ENCODE assay signal across 24 mouse cellular contexts in the genomic region with DNA sequence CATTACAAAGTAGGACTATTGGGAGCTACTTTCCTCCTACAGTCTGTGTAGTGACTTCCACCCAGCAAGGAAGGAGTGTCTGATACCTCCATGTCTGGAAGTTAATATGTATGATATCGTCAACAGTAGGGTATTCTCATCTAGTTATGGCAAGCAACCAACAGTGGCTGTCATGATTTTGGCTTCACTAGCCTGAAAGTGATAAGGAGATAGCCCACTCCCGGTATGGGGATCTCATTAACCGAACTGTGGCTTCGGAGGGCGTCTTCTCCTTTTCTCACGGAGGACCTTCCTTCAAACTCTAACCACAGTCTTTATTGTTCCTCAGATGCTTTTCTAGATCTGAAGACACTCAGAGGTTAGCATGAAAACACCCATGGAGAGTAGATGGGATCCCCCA.
DNase-seq lines count a peak whose midpoint lies in the region; ATAC-seq and TF ChIP-seq lines count a peak whose summit lies in the region.
"Had no signal": no experiment of that assay in that cellular context is flagged by ENCODE, and none has a peak within 500 bp of the region (broad histone marks: within the 10 kb centered on the region; RNA-seq: fewer than 3 reads in every experiment).

No protein-coding gene starts in this region.

- TF ChIP-seq CTCF in MEL (IDR thresholded peaks at IDR 0.05 in 2 of 3, conservative IDR thresholded peaks at IDR 0.05 in 1 of 3; ENCODE audit: control insufficient read depth in 1 of 3, insufficient read depth in 1 of 3, low read depth in 2 of 3, low read length in 3 of 3, poor library complexity in 1 of 3, severe bottlenecking in 1 of 3): no peak

- TF ChIP-seq RAD21 in MEL (IDR thresholded peaks at IDR 0.05; ENCODE audit: low read depth, low read length): no peak

- H3K4me3 ChIP-seq in MEL (ENCODE audit: control insufficient read depth in 1 of 2, insufficient read depth in 1 of 2, low read depth in 2 of 2, low read length in 2 of 2): no peak overlapping the region
- no peak overlapping the region for H3K4me3 ChIP-seq in hindbrain, embryonic 11.5 days (ENCODE audit: low read depth, low read length)
- H3K4me3 ChIP-seq in midbrain, embryonic 11.5 days (ENCODE audit: low read depth, low read length): no peak overlapping the region

- H3K9ac ChIP-seq in MEL (ENCODE audit: control insufficient read depth, low read depth, low read length, poor library complexity, severe bottlenecking): no peak overlapping the region
- H3K9ac ChIP-seq in hindbrain, embryonic 11.5 days (ENCODE audit: low read depth, low read length): no peak overlapping the region
- H3K9ac ChIP-seq in midbrain, embryonic 11.5 days (ENCODE audit: low read length): no peak overlapping the region

- peaks cover 6 to 23% of the 10 kb centered on the region in 2 experiments for H3K4me1 ChIP-seq in MEL (ENCODE audit: control insufficient read depth in 1 of 2, insufficient read depth in 2 of 2, low read length in 2 of 2)
- H3K4me1 ChIP-seq in hindbrain, embryonic 11.5 days (replicated peaks; ENCODE audit: control insufficient read depth, insufficient read depth, low read length): no peaks in the 10 kb centered on the region
- no peaks in the 10 kb centered on the region for H3K4me1 ChIP-seq in midbrain, embryonic 11.5 days (ENCODE audit: control insufficient read depth, insufficient read depth, low read length)

- H3K4me2 ChIP-seq in hindbrain, embryonic 11.5 days (replicated peaks; ENCODE audit: low read depth, low read length): no peak overlapping the region
- H3K4me2 ChIP-seq in midbrain, embryonic 11.5 days: no peak overlapping the region

- no peak for TF ChIP-seq POLR2A in MEL (IDR thresholded peaks at IDR 0.05; ENCODE audit: control insufficient read depth in 1 of 2, insufficient read depth in 1 of 2, low read depth in 1 of 2, low read length in 2 of 2, poor library complexity in 1 of 2)

- WGBS in hindbrain, embryonic 11.5 days: 95% methylated on average over 6 of the region's 6 CpGs
- WGBS in midbrain, embryonic 11.5 days: 92% methylated on average over 6 of the region's 6 CpGs

- H3K79me2 ChIP-seq in MEL (ENCODE audit: control insufficient read depth, insufficient read depth, low read length, poor library complexity): no peaks in the 10 kb centered on the region

- 0 out of 2 replicates have a peak, but pooled peaks have one; percentile 22 for ATAC-seq in megakaryocyte-erythroid progenitor cell, adult 5-6 weeks (replicated peaks; ENCODE audit: low FRiP score, low TSS enrichment, poor library complexity, severe bottlenecking)
- ATAC-seq in hindbrain, embryonic 11.5 days (ENCODE audit: low FRiP score): no peak
- no peak for ATAC-seq in midbrain, embryonic 11.5 days (ENCODE audit: low FRiP score)
- ATAC-seq: activated CD4-positive, CD25-positive, alpha-beta regulatory T cell, adult 4 months; CD4-positive, CD25-positive, alpha-beta regulatory T cell, adult 4 months; Patski had no signal

- H3K27me3 ChIP-seq in MEL (ENCODE audit: control insufficient read depth in 1 of 2, insufficient read depth in 2 of 2, low read length in 2 of 2): no peaks in the 10 kb centered on the region
- H3K27me3 ChIP-seq in hindbrain, embryonic 11.5 days (ENCODE audit: control insufficient read depth, insufficient read depth, low read length): no peaks in the 10 kb centered on the region
- H3K27me3 ChIP-seq in midbrain, embryonic 11.5 days (ENCODE audit: control insufficient read depth, insufficient read depth, low read length): no peaks in the 10 kb centered on the region
- H3K27me3 ChIP-seq: CH12.LX, Patski had no signal

- peak; percentile 25 for DNase-seq in heart, adult 11 months
- no peak for DNase-seq in heart, adult 18-20 months
- peak; percentile 89 for DNase-seq in MEL (ENCODE audit: low read depth, low spot score)
- peak; percentile 61 for DNase-seq in MEL-GATA-1-ER (ENCODE audit: extremely low read depth, low read depth)
- DNase-seq in hindbrain, embryonic 11.5 days (ENCODE audit: low spot score): no peak
- no peak for DNase-seq in midbrain, embryonic 11.5 days (ENCODE audit: low spot score, missing footprints)
- DNase-seq in retina, postnatal 1 day: no peak
- DNase-seq: adrenal gland, adult 2 months; adrenal gland, adult 8-10 months; adrenal gland, postnatal 10 days; adrenal gland, postnatal 14 days; adrenal gland, postnatal 25 days; adrenal gland, postnatal 36 days; B cell, adult 2 months; cerebellum, adult 11 months; cerebellum, adult 11-12 months; cerebellum, adult 18-20 months; cerebellum, adult 2 months had no signal

- H3K9me3 ChIP-seq in MEL (replicated peaks; ENCODE audit: insufficient read depth, low read length): no peaks in the 10 kb centered on the region
- no peaks in the 10 kb centered on the region for H3K9me3 ChIP-seq in hindbrain, embryonic 11.5 days (ENCODE audit: control insufficient read depth, low read length)
- H3K9me3 ChIP-seq in midbrain, embryonic 11.5 days (ENCODE audit: control insufficient read depth, low read length): peaks cover 3% of the 10 kb centered on the region

- H3K36me3 ChIP-seq in MEL (ENCODE audit: control insufficient read depth in 1 of 2, insufficient read depth in 2 of 2, low read length in 2 of 2): peaks cover 0 to 19% of the 10 kb centered on the region in 2 experiments; a peak in 2 of 4 replicates
- H3K36me3 ChIP-seq in hindbrain, embryonic 11.5 days (ENCODE audit: control insufficient read depth, insufficient read depth, low read length): no peaks in the 10 kb centered on the region
- H3K36me3 ChIP-seq in midbrain, embryonic 11.5 days (ENCODE audit: control insufficient read depth, insufficient read depth, low read length): no peaks in the 10 kb centered on the region
- H3K36me3 ChIP-seq: G1E had no signal

- peak; percentile 86 to 91 for TF ChIP-seq EP300 in MEL (IDR thresholded peaks at IDR 0.05; ENCODE audit: low read depth in 1 of 2, low read length in 2 of 2)

- H3K27ac ChIP-seq in MEL (ENCODE audit: control insufficient read depth, low read depth, low read length): peak overlapping the region; percentile 67
- no peak overlapping the region for H3K27ac ChIP-seq in hindbrain, embryonic 11.5 days (ENCODE audit: low read depth, low read length)
- no peak overlapping the region for H3K27ac ChIP-seq in midbrain, embryonic 11.5 days (ENCODE audit: low read depth, low read length)

TF ChIP-seq in MEL, 35 proteins besides CTCF, POLR2A, EP300 and RAD21:
- TF ChIP-seq MYC (IDR thresholded peaks at IDR 0.05; ENCODE audit: low read depth, low read length): peak; percentile 33; the same call in 1 of the 2 replicates
- TF ChIP-seq TCF12 (IDR thresholded peaks at IDR 0.05; ENCODE audit: low read depth, low read length): peak; percentile 66
- TF ChIP-seq ETS1 (IDR thresholded peaks at IDR 0.05; ENCODE audit: low read depth, low read length): peak; percentile 88
- no peak for TF ChIP-seq GABPA (IDR thresholded peaks at IDR 0.05; ENCODE audit: low read depth, low read length)
- TF ChIP-seq JUND (IDR thresholded peaks at IDR 0.05; ENCODE audit: low read depth, low read length): 0 out of 2 replicates have a peak, but pooled peaks have one; percentile 11
- TF ChIP-seq ZC3H11A (IDR thresholded peaks at IDR 0.05; ENCODE audit: low read depth, low read length): no peak
- TF ChIP-seq MYB (IDR thresholded peaks at IDR 0.05; ENCODE audit: low read depth, low read length): peak; percentile 56
- TF ChIP-seq MAFK (IDR thresholded peaks at IDR 0.05; ENCODE audit: borderline replicate concordance, low read depth, low read length): 0 out of 2 replicates have a peak, but pooled peaks have one; percentile 13
- TF ChIP-seq NELFE (IDR thresholded peaks at IDR 0.05; ENCODE audit: low read depth, low read length): no peak
- TF ChIP-seq USF1 (IDR thresholded peaks at IDR 0.05; ENCODE audit: low read depth, low read length): no peak
- peak; percentile 93 for TF ChIP-seq RCOR1 (IDR thresholded peaks at IDR 0.05; ENCODE audit: low read depth, low read length)
- 0 out of 2 replicates have a peak, but pooled peaks have one; percentile 27 for TF ChIP-seq TAL1 (IDR thresholded peaks at IDR 0.05; ENCODE audit: low read length)
- TF ChIP-seq NRF1 (IDR thresholded peaks at IDR 0.05; ENCODE audit: insufficient read depth, low read depth, low read length, poor library complexity, severe bottlenecking): no peak
- no peak for TF ChIP-seq TBP (IDR thresholded peaks at IDR 0.05; ENCODE audit: low read depth, low read length)
- TF ChIP-seq MAZ (IDR thresholded peaks at IDR 0.05; ENCODE audit: low read depth, low read length): no peak
- peak; percentile 47; the same call in 1 of the 2 replicates for TF ChIP-seq HCFC1 (IDR thresholded peaks at IDR 0.05; ENCODE audit: low read depth, low read length)
- TF ChIP-seq GATA1 (IDR thresholded peaks at IDR 0.05; ENCODE audit: low read depth, low read length): peak; percentile 83
- peak; percentile 28; the same call in 1 of the 2 replicates for TF ChIP-seq SIN3A (IDR thresholded peaks at IDR 0.05; ENCODE audit: low read length)

Comparison
In these comparisons a context has a peak if more than half of its experiments do, and no peak if none do; other contexts are left out.
1. DNase-seq: peak in heart, adult 11 months (single experiment), MEL (single experiment) and MEL-GATA-1-ER (single experiment); none in heart, adult 18-20 months (0 of 2), hindbrain, embryonic 11.5 days (single experiment), midbrain, embryonic 11.5 days (single experiment) and retina, postnatal 1 day (single experiment).